In genomic region chr1:51267125-51267524, GRCm38 (mm10) we compare ENCODE assay signal across 8 mouse cellular contexts. TPM values are rescaled to one million over a fixed set of nuclear protein-coding genes. Genes with fewer than 3 reads are reported as not detected.
DNase-seq lines count a peak whose midpoint lies in the region; TF ChIP-seq lines count a peak whose summit lies in the region.

No protein-coding gene starts in this region.

- intact Hi-C loops in left cerebral cortex, adult 2 months (cut with DNase I), result loop anchor here (1.0 to 5.0 kb wide), 6 partner anchors 24 to 340 kb away; no protein-coding TSS in a partner anchor

- no peak overlapping the region for H3K4me3 ChIP-seq in left cerebral cortex, adult 2 months
- H3K4me3 ChIP-seq in thymus, adult 2 months (ENCODE audit: control insufficient read depth, insufficient read depth, low read length), result no peak overlapping the region

- no peak for TF ChIP-seq POLR2A in thymus, adult 2 months (IDR thresholded peaks at IDR 0.05; ENCODE audit: control insufficient read depth, extremely low read depth, insufficient read depth, low read length, poor library complexity)

- H3K27me3 ChIP-seq in thymus, adult 2 months (ENCODE audit: control insufficient read depth, insufficient read depth, low read length), result no peaks in the 10 kb centered on the region

- no peaks in the 10 kb centered on the region for H3K36me3 ChIP-seq in thymus, adult 2 months (ENCODE audit: control insufficient read depth, insufficient read depth, low read length)

- TF ChIP-seq CTCF in left cerebral cortex, adult 2 months (IDR thresholded peaks at IDR 0.05), result no peak
- no peak for TF ChIP-seq CTCF in thymus, adult 2 months (IDR thresholded peaks at IDR 0.05; ENCODE audit: borderline replicate concordance, control insufficient read depth, extremely low read depth, insufficient read depth, low read length, poor library complexity)

- peak overlapping the region; percentile 38 for H3K27ac ChIP-seq in left cerebral cortex, adult 2 months
- H3K27ac ChIP-seq in thymus, adult 2 months (ENCODE audit: control insufficient read depth, insufficient read depth, low read length), result no peak overlapping the region

- 88% methylated on average over 5 of the region's 5 CpGs for WGBS in thymus, adult 2 months

- H3K4me1 ChIP-seq in thymus, adult 2 months (replicated peaks; ENCODE audit: control insufficient read depth, insufficient read depth, low read length), result no peaks in the 10 kb centered on the region

- DNase-seq in layer of hippocampus, adult 11-12 months (ENCODE audit: low spot score), result peak; percentile 32
- no peak for DNase-seq in layer of hippocampus, postnatal 10 days (ENCODE audit: low spot score in 2 of 2)
- peak; percentile 23 for DNase-seq in embryo, embryonic 10 days (ENCODE audit: low spot score)
- peak; percentile 60 to 71 for DNase-seq in heart, adult 18-20 months
- peak; percentile 14 to 37 for DNase-seq in left cerebral cortex, adult 2 months (ENCODE audit: extremely low spot score in 1 of 2, low spot score in 2 of 2)
- DNase-seq in urinary bladder, adult 2 months (ENCODE audit: low spot score), result no peak
- DNase-seq in thymus, adult 2 months, result no peak
- DNase-seq in ovary, postnatal 14 days (ENCODE audit: low spot score), result no peak

RNA-seq across cellular contexts. Expression of gene Cavin2, which starts 21.8 kb away (rescaled TPM):
- total RNA-seq in layer of hippocampus, postnatal 10 days (2021), result 1 to 10 TPM; 4.2 to 4.8 TPM
- total RNA-seq in heart, adult 18-20 months (2021), result 100 to 1,000 TPM; 107 to 112 TPM
- 10 to 100 TPM in 1 of 2 experiments, 1 to 10 TPM in 1; 8.7 to 10.7 TPM for total RNA-seq in left cerebral cortex, adult 2 months (2021)
- 99.9 and 102 TPM in 2 replicates for polyA plus RNA-seq in urinary bladder, adult 2 months (2012; rRNA removed)
- polyA plus RNA-seq in thymus, adult 2 months (2012; rRNA removed), result 4.8 and 9.4 TPM in 2 replicates

Comparison
In these comparisons a context has a peak if more than half of its experiments do, and no peak if none do; other contexts are left out.
1. DNase-seq: peak in layer of hippocampus, adult 11-12 months (single experiment), embryo, embryonic 10 days (single experiment), heart, adult 18-20 months (2 of 2) and left cerebral cortex, adult 2 months (2 of 2); none in layer of hippocampus, postnatal 10 days (0 of 2), urinary bladder, adult 2 months (single experiment), thymus, adult 2 months (single experiment) and ovary, postnatal 14 days (single experiment).
2. RNA of gene Cavin2, which starts 21.8 kb away (total RNA-seq): 107 to 112 TPM in heart, adult 18-20 months; 8.7 to 10.7 TPM in left cerebral cortex, adult 2 months and 4.2 to 4.8 TPM in layer of hippocampus, postnatal 10 days; every median in the first group is over 4 times any median in the second.